Mouse (Mus musculus): ENCODE data around the gene Zbtb45.

- TF ChIP-seq POLR2A (IDR thresholded peaks at IDR 0.05; ENCODE audit: low read depth, low read length) (no peak), CTCF (IDR thresholded peaks at IDR 0.05; ENCODE audit: borderline replicate concordance, insufficient read depth, low read length) (no peak)
Measured at GRCm38 (mm10) chr7:13014275-13014839, 4.5 kb upstream of the Zbtb45 start.

Data from embryonic fibroblast, embryonic 13.5 days (primary cell).